Mouse (Mus musculus): Measurements from ENCODE around the gene Cutc. TPM values are rescaled to one million over a fixed set of nuclear protein-coding genes. Genes with fewer than 3 reads are reported as not detected.

The Cutc gene
- total RNA-seq, 1 experiment: 3.8 TPM

DNA sequence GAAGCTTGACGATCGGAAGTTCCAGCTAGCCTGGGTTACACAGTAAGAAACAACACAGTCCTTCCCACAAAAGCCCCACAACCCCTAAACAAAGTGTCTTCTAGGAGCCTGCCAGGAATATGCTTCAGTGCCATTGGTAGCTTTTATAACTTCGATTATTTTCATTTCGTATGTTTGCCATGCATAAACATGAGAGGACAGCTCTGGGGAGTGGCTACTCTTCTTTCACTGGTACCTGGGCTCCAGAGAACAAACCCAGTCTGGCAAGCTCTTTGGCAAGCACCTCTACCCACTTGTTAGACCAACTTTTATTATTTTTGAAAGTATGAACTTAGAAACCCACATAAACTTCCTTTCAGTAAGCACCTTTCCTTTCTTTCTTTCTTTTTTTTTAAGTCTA lies 23.8 kb downstream of the Cutc start:
- H3K27ac ChIP-seq (ENCODE audit: insufficient read depth, low read depth, low read length, poor library complexity, severe bottlenecking): no peak overlapping the region
- H3K9ac ChIP-seq (ENCODE audit: insufficient read depth, low read depth, low read length, poor library complexity, severe bottlenecking): no peak overlapping the region
- TF ChIP-seq ZC3H11A (IDR thresholded peaks at IDR 0.05; ENCODE audit: borderline replicate concordance, low read depth, low read length) (no peak), ZNF384 (IDR thresholded peaks at IDR 0.05; ENCODE audit: low read depth, low read length) (no peak)
- no peak for DNase-seq (ENCODE audit: low read depth, low spot score)
- H3K9me3 ChIP-seq (ENCODE audit: control insufficient read depth, insufficient read depth, low read depth, low read length): no peaks in the 10 kb centered on the region
- in situ Hi-C loops (cut with MboI; ENCODE audit: low sequenced_read_pairs in 2 of 2, unreplicated experiment in 2 of 2): no loop called here
- H3K4me3 ChIP-seq (ENCODE audit: insufficient read depth in 1 of 2, low read depth in 1 of 2, low read length in 2 of 2, poor library complexity in 1 of 2, severe bottlenecking in 1 of 2): no peak overlapping the region
- H3K36me3 ChIP-seq (ENCODE audit: control insufficient read depth, insufficient read depth, low read length, poor library complexity, severe bottlenecking): no peaks in the 10 kb centered on the region
- no peaks in the 10 kb centered on the region for H3K4me1 ChIP-seq (ENCODE audit: control insufficient read depth in 2 of 2, insufficient read depth in 2 of 2, low read length in 2 of 2, poor library complexity in 1 of 2)

DNA sequence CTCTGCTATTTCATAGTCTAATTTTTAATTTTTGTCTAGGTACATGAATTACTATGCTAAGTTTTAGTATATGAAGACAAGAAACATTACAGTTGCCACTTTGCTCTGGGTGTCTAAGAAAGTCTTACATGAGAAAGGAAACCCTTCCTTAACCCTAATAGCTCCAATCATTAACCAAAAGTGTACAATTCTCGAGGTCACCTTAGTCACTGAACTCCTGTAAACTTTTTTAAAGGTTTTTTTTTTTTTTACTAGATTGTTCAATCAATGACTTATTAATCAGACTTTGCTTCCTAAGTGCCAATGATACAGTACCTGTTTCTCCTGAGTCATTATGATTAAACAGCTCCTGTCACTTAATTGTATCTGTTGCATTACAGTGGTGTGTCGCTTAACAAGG lies 24.5 kb downstream of the Cutc start:
- no peaks in the 10 kb centered on the region for H3K9me3 ChIP-seq (ENCODE audit: control insufficient read depth, insufficient read depth, low read depth, low read length)
- DNase-seq (ENCODE audit: low read depth, low spot score): no peak
- no peak overlapping the region for H3K4me3 ChIP-seq (ENCODE audit: insufficient read depth in 1 of 2, low read depth in 1 of 2, low read length in 2 of 2, poor library complexity in 1 of 2, severe bottlenecking in 1 of 2)
- no peaks in the 10 kb centered on the region for H3K36me3 ChIP-seq (ENCODE audit: control insufficient read depth, insufficient read depth, low read length, poor library complexity, severe bottlenecking)
- no peak overlapping the region for H3K9ac ChIP-seq (ENCODE audit: insufficient read depth, low read depth, low read length, poor library complexity, severe bottlenecking)
- no peaks in the 10 kb centered on the region for H3K4me1 ChIP-seq (ENCODE audit: control insufficient read depth in 2 of 2, insufficient read depth in 2 of 2, low read length in 2 of 2, poor library complexity in 1 of 2)
- TF ChIP-seq ZC3H11A (IDR thresholded peaks at IDR 0.05; ENCODE audit: borderline replicate concordance, low read depth, low read length) (no peak), MAFK (IDR thresholded peaks at IDR 0.05; ENCODE audit: insufficient read depth, low read depth, low read length) (no peak), CHD2 (IDR thresholded peaks at IDR 0.05; ENCODE audit: low read depth, low read length) (no peak), ZNF384 (IDR thresholded peaks at IDR 0.05; ENCODE audit: low read depth, low read length) (no peak), HCFC1 (IDR thresholded peaks at IDR 0.05; ENCODE audit: borderline replicate concordance, insufficient read depth, low read length) (no peak)
- no peak overlapping the region for H3K27ac ChIP-seq (ENCODE audit: insufficient read depth, low read depth, low read length, poor library complexity, severe bottlenecking)
- in situ Hi-C loops (cut with MboI; ENCODE audit: low sequenced_read_pairs in 2 of 2, unreplicated experiment in 2 of 2): no loop called here

DNA sequence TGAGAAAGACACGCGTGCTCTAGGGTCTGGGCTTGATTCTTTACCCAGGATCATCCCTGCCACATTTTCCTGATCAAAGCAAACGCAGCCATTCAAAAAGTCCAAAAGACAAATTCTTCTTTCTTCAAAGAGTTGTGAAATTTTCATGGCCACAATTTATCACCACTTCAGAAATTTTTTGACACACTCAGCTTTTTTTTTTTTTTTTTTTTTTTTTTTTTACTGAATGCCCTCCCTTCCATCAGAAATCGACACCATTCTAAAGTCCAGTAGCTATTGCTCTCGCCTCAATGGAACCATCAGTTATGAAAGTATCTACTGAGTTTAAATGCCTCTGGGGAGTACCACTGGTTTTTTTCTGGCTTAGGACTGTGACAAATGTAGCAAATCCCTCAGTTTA lies 27.6 kb downstream of the Cutc start:
- DNase-seq (ENCODE audit: low read depth, low spot score): no peak
- in situ Hi-C loops (cut with MboI; ENCODE audit: low sequenced_read_pairs in 2 of 2, unreplicated experiment in 2 of 2): no loop called here
- TF ChIP-seq ZC3H11A (IDR thresholded peaks at IDR 0.05; ENCODE audit: borderline replicate concordance, low read depth, low read length): no peak
- no peak for TF ChIP-seq MAFK (IDR thresholded peaks at IDR 0.05; ENCODE audit: insufficient read depth, low read depth, low read length)
- TF ChIP-seq HCFC1 (IDR thresholded peaks at IDR 0.05; ENCODE audit: borderline replicate concordance, insufficient read depth, low read length): no peak
- TF ChIP-seq ZNF384 (IDR thresholded peaks at IDR 0.05; ENCODE audit: low read depth, low read length): no peak
- no peak for TF ChIP-seq CHD2 (IDR thresholded peaks at IDR 0.05; ENCODE audit: low read depth, low read length)
- H3K36me3 ChIP-seq (ENCODE audit: control insufficient read depth, insufficient read depth, low read length, poor library complexity, severe bottlenecking): no peaks in the 10 kb centered on the region
- H3K9ac ChIP-seq (ENCODE audit: insufficient read depth, low read depth, low read length, poor library complexity, severe bottlenecking): no peak overlapping the region
- H3K4me1 ChIP-seq (ENCODE audit: control insufficient read depth in 2 of 2, insufficient read depth in 2 of 2, low read length in 2 of 2, poor library complexity in 1 of 2): no peaks in the 10 kb centered on the region
- no peaks in the 10 kb centered on the region for H3K9me3 ChIP-seq (ENCODE audit: control insufficient read depth, insufficient read depth, low read depth, low read length)
- no peak overlapping the region for H3K27ac ChIP-seq (ENCODE audit: insufficient read depth, low read depth, low read length, poor library complexity, severe bottlenecking)
- no peak overlapping the region for H3K4me3 ChIP-seq (ENCODE audit: insufficient read depth in 1 of 2, low read depth in 1 of 2, low read length in 2 of 2, poor library complexity in 1 of 2, severe bottlenecking in 1 of 2)

DNA sequence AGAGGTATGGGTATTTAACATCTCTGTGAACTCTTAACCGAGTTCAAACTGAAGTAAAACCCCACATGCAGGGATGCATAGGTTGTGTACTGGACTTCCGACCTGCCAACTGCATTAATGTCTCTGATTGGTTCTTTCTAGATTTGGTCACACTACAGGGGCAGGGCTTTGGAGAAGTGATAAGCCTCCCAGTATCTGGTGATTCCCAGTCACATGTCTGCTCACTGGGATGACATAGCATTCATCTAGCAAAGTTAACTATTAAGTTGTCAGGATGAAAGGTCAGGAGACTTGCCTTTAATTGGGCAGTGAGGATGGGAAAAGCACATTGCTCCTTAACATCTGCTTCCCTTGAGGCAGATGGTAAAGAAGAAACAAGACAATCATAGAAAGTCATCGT lies 29.2 kb downstream of the Cutc start, which contains the start of gene Abcc2:
Gene Abcc2 (plus strand): TSS at position 213 of the 400 bp plus-strand sequence.
- no peaks in the 10 kb centered on the region for H3K36me3 ChIP-seq (ENCODE audit: control insufficient read depth, insufficient read depth, low read length, poor library complexity, severe bottlenecking)
- in situ Hi-C loops (cut with MboI; ENCODE audit: low sequenced_read_pairs in 2 of 2, unreplicated experiment in 2 of 2): no loop called here
- H3K9ac ChIP-seq (ENCODE audit: insufficient read depth, low read depth, low read length, poor library complexity, severe bottlenecking): no peak within 1 kb of the TSS
- H3K27ac ChIP-seq (ENCODE audit: insufficient read depth, low read depth, low read length, poor library complexity, severe bottlenecking): no peak within 1 kb of the TSS
- no peaks in the 10 kb centered on the region for H3K4me1 ChIP-seq (ENCODE audit: control insufficient read depth in 2 of 2, insufficient read depth in 2 of 2, low read length in 2 of 2, poor library complexity in 1 of 2)
- TF ChIP-seq HCFC1 (IDR thresholded peaks at IDR 0.05; ENCODE audit: borderline replicate concordance, insufficient read depth, low read length) (no peak), CHD2 (IDR thresholded peaks at IDR 0.05; ENCODE audit: low read depth, low read length) (no peak), ZNF384 (IDR thresholded peaks at IDR 0.05; ENCODE audit: low read depth, low read length) (no peak), MAFK (IDR thresholded peaks at IDR 0.05; ENCODE audit: insufficient read depth, low read depth, low read length) (no peak), ZC3H11A (IDR thresholded peaks at IDR 0.05; ENCODE audit: borderline replicate concordance, low read depth, low read length) (no peak)
- H3K4me3 ChIP-seq (ENCODE audit: insufficient read depth in 1 of 2, low read depth in 1 of 2, low read length in 2 of 2, poor library complexity in 1 of 2, severe bottlenecking in 1 of 2): no peak within 1 kb of the TSS
- no peak for DNase-seq (ENCODE audit: low read depth, low spot score)
- no peaks in the 10 kb centered on the region for H3K9me3 ChIP-seq (ENCODE audit: control insufficient read depth, insufficient read depth, low read depth, low read length)

DNA sequence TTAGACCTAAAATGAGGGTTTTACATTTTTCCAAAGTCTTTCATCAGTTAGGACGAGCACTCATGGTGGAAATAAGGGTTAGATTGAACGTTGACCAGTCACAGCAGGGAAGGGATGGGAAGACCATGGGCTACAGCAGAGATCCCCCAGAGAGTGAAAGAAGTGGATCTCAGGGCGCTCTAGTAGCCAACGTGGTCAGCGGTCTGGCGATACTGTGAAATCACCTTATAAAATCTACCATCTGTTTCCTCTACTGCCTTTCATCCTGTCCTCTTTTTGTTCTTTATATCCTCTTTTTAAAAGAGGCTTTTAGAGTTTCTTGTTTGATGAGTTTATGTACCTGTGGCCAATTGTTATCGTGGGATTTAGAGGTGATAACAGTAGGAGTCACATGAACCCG lies 32.0 kb downstream of the Cutc start:
- no peak for DNase-seq (ENCODE audit: low read depth, low spot score)
- no peak for TF ChIP-seq HCFC1 (IDR thresholded peaks at IDR 0.05; ENCODE audit: borderline replicate concordance, insufficient read depth, low read length)
- TF ChIP-seq MAFK (IDR thresholded peaks at IDR 0.05; ENCODE audit: insufficient read depth, low read depth, low read length): no peak
- no peak for TF ChIP-seq ZNF384 (IDR thresholded peaks at IDR 0.05; ENCODE audit: low read depth, low read length)
- no peak for TF ChIP-seq CHD2 (IDR thresholded peaks at IDR 0.05; ENCODE audit: low read depth, low read length)
- H3K4me1 ChIP-seq (ENCODE audit: control insufficient read depth in 2 of 2, insufficient read depth in 2 of 2, low read length in 2 of 2, poor library complexity in 1 of 2): no peaks in the 10 kb centered on the region
- H3K36me3 ChIP-seq (ENCODE audit: control insufficient read depth, insufficient read depth, low read length, poor library complexity, severe bottlenecking): no peaks in the 10 kb centered on the region
- no peak overlapping the region for H3K4me3 ChIP-seq (ENCODE audit: insufficient read depth in 1 of 2, low read depth in 1 of 2, low read length in 2 of 2, poor library complexity in 1 of 2, severe bottlenecking in 1 of 2)
- in situ Hi-C loops (cut with MboI; ENCODE audit: low sequenced_read_pairs in 2 of 2, unreplicated experiment in 2 of 2): no loop called here
- H3K27ac ChIP-seq (ENCODE audit: insufficient read depth, low read depth, low read length, poor library complexity, severe bottlenecking): no peak overlapping the region
- no peaks in the 10 kb centered on the region for H3K9me3 ChIP-seq (ENCODE audit: control insufficient read depth, insufficient read depth, low read depth, low read length)
- no peak overlapping the region for H3K9ac ChIP-seq (ENCODE audit: insufficient read depth, low read depth, low read length, poor library complexity, severe bottlenecking)

All from ES-E14 (cell line).